Mouse (Mus musculus): ENCODE measurements around the gene Rcsd1. TPM values are rescaled to one million over a fixed set of nuclear protein-coding genes. Genes with fewer than 3 reads are reported as not detected.

Gene Rcsd1
- polyA plus RNA-seq, 1 experiment = 10.1 TPM

DNA sequence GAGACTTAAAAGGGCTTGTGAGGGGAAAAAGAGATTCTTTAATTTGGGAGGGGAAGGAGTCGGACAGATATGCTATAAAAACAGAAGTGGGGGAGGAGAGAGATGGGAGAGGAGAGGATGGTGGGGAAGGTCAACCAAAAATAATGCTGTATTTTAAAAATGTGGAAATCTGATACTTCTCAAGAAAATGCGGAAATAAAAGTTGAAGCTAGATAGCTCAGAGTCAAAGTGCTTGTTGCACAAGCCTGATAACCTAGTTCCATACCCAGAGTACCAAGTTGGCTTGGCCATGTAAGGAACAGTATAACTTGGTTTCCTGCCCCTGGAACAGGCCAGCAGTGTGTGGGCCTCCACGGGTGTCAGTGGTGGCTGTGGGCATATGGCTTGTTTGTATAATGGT lies 94.8 kb downstream of the Rcsd1 start:
- TF ChIP-seq CTCF (IDR thresholded peaks at IDR 0.05; ENCODE audit: borderline replicate concordance, extremely low read depth, insufficient read depth, insufficient read length) (no peak), POLR2A (IDR thresholded peaks at IDR 0.05; ENCODE audit: borderline replicate concordance, extremely low read depth, insufficient read depth, insufficient read length, poor library complexity, severe bottlenecking) (no peak)
- DNase-seq (ENCODE audit: low read depth) = no peak

DNA sequence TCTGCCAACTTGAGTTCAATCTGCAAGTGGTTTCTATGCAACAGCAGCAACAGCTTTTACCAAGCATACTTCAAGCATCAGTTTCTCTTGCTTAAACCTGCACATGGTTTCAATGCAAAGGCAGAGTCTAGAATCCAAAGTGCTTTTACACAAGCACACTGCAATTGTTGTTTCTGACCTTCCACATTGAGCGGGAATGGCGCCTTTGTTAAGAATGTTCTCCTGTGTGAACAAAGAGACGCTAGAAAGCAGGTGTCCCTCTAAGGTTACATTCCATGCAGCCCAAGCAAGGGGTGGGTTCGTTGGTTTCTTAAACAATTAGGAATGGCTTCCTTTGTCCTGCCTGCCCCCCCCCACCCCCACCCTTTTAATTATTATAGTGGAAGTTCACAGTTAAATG lies 95.6 kb downstream of the Rcsd1 start:
- TF ChIP-seq CTCF (IDR thresholded peaks at IDR 0.05; ENCODE audit: borderline replicate concordance, extremely low read depth, insufficient read depth, insufficient read length) (no peak), POLR2A (IDR thresholded peaks at IDR 0.05; ENCODE audit: borderline replicate concordance, extremely low read depth, insufficient read depth, insufficient read length, poor library complexity, severe bottlenecking) (no peak)
- DNase-seq (ENCODE audit: low read depth) = no peak

DNA sequence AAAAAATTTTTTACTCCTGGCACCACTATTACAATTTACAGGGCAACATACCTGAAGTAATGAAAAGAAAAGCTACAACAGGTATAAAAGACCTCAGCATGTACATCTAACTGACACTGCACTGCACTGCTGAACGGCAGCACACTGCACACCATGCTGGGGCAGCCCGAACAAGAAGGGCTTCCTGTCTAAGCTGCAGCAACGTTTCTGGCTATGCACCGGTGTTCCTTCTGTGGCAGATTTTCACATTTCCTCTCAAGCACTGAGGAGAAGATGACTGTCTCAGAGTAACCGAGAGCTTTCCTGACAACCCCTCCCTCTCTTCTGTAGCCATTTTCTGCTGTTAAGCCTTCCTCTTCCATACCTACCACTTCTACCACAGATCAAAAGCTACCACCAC lies 96.8 kb downstream of the Rcsd1 start:
- no peak for TF ChIP-seq POLR2A (IDR thresholded peaks at IDR 0.05; ENCODE audit: borderline replicate concordance, extremely low read depth, insufficient read depth, insufficient read length, poor library complexity, severe bottlenecking)
- no peak for TF ChIP-seq CTCF (IDR thresholded peaks at IDR 0.05; ENCODE audit: borderline replicate concordance, extremely low read depth, insufficient read depth, insufficient read length)
- DNase-seq (ENCODE audit: low read depth) = no peak

DNA sequence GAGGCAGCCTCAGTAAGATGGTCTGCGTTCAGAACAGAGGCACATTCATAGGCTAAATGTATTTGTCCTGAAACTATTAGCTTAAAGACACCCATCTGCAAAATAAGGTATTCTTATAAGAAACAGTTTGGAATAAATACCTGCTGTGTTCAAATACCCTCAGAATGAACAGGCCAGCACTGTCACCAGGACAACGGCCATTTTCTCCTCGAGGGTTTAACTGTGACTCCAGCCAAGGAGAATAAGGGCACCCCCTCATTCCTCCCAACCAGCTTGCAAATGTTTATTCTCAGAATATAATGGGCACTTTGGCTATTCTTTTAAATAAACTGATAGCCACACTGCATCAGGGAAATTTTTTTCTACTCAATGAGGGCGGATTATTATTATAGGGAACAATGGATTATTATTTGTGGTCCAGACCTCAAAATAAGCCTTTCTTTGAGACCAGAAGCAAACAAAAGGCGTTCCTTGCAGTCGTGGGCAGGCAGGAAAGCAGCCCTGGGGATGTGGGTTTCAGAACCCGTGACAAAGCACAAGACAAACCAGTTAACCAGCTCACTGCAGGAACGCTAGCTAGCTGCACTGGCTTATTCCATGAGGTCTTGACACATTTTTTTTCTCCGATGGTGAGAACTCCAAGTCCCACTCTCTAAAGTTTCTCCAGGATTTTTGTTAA lies 99.1 kb downstream of the Rcsd1 start:
- peak; percentile 75 for DNase-seq (ENCODE audit: low read depth)
- TF ChIP-seq CTCF (IDR thresholded peaks at IDR 0.05; ENCODE audit: borderline replicate concordance, extremely low read depth, insufficient read depth, insufficient read length) (no peak), POLR2A (IDR thresholded peaks at IDR 0.05; ENCODE audit: borderline replicate concordance, extremely low read depth, insufficient read depth, insufficient read length, poor library complexity, severe bottlenecking) (no peak)

DNA sequence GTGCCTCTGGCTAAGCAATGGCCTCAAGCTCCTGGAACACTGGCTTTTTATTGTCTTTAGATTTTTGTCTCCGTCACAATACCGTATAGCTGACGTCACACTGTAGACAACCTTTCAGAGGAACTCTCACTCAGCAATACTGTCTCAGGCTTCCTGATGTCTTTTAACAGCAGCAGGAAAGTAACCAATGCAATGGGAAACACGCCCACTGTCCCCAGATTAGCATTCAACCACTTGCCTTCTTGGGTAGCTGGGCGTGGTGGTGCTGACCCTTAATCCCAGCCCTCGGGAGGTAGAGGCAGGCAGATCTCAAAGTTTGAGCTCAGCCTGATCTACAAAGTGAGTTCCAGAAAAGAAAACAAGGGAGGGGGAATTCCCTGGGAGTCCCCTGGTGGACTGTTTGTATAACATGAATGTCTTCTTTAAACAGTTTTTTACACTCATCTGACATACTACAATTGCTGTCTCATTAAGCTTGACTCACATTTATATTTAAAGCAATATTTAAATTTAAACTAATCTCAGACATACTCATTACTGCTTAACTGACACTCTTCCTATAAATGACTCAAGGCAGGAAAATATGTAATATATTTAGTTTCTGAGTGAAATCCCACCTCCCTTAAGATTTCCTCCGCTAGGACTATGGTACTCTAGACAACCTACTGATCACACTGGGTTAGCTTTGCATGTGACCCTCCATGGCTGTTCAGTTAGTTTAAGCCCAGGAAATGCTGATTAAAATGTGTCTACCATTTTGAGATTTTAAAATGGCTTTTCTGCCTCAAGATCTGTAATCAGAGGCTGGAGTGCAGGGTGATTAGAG lies 99.8 kb downstream of the Rcsd1 start:
- TF ChIP-seq POLR2A (IDR thresholded peaks at IDR 0.05; ENCODE audit: borderline replicate concordance, extremely low read depth, insufficient read depth, insufficient read length, poor library complexity, severe bottlenecking) = no peak
- TF ChIP-seq CTCF (IDR thresholded peaks at IDR 0.05; ENCODE audit: borderline replicate concordance, extremely low read depth, insufficient read depth, insufficient read length) = no peak
- DNase-seq (ENCODE audit: low read depth) = no peak

DNA sequence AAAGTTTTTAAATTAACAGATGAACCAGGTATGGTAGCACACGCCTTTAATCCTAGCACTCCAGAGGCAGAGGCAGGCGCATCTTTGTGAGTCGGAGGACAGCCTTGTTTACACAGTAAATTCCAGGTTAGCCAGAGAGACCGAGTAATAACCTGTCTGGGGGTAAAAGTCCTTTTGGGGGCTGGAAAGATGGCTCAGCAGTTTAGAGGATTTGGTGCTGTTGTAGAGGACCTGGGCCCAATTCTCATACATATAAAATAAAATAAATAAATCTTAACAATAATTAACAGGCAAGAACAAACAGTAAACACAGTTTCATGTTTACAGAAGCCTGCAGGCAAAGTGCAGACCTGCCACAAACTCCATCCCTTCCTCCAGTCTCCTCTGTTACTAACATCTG lies 100.7 kb downstream of the Rcsd1 start:
- no peak for TF ChIP-seq POLR2A (IDR thresholded peaks at IDR 0.05; ENCODE audit: borderline replicate concordance, extremely low read depth, insufficient read depth, insufficient read length, poor library complexity, severe bottlenecking)
- no peak for TF ChIP-seq CTCF (IDR thresholded peaks at IDR 0.05; ENCODE audit: borderline replicate concordance, extremely low read depth, insufficient read depth, insufficient read length)
- DNase-seq (ENCODE audit: low read depth) = no peak

DNA sequence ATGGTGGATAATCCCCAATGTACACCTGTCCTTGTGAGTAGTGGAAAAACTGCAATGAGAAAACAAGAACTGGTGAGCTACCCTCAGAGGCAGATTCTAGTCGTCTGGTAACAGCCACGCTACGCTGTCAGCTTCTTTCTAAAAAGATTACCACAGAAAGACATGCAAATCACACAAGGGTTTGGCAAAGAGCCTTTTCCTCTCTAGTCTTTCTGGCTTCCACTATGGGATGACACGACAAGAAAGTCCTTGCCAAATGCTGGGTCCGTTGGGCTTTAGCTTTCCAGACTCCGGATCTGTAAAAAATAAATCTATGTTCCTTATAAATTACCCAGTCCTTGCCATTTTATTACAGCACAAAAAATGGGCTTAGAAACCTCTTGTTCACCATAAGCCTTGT lies 103.8 kb downstream of the Rcsd1 start:
- TF ChIP-seq POLR2A (IDR thresholded peaks at IDR 0.05; ENCODE audit: borderline replicate concordance, extremely low read depth, insufficient read depth, insufficient read length, poor library complexity, severe bottlenecking) (no peak), CTCF (IDR thresholded peaks at IDR 0.05; ENCODE audit: borderline replicate concordance, extremely low read depth, insufficient read depth, insufficient read length) (no peak)
- DNase-seq (ENCODE audit: low read depth) = peak; percentile 45

DNA sequence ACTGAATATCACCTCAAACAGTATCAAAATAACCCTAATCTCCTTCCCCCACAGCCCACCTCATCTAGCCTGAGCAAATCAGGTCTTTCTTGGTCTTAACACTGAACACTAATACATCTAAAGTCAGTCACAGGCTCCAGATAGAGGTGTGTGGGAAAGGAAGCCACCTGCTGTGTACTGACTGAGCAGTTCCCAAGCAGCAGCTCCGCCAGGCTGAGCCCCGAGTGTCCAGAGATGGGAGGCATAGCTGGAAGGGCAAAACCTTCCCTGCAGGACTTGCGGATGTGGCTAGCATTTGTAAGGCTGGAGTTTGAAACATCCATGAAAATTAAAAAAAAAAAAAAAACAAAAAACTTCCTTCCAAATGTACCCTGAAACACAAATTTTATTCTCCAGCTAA lies 104.4 kb downstream of the Rcsd1 start:
- TF ChIP-seq CTCF (IDR thresholded peaks at IDR 0.05; ENCODE audit: borderline replicate concordance, extremely low read depth, insufficient read depth, insufficient read length) (no peak), POLR2A (IDR thresholded peaks at IDR 0.05; ENCODE audit: borderline replicate concordance, extremely low read depth, insufficient read depth, insufficient read length, poor library complexity, severe bottlenecking) (no peak)
- DNase-seq (ENCODE audit: low read depth) = no peak

DNA sequence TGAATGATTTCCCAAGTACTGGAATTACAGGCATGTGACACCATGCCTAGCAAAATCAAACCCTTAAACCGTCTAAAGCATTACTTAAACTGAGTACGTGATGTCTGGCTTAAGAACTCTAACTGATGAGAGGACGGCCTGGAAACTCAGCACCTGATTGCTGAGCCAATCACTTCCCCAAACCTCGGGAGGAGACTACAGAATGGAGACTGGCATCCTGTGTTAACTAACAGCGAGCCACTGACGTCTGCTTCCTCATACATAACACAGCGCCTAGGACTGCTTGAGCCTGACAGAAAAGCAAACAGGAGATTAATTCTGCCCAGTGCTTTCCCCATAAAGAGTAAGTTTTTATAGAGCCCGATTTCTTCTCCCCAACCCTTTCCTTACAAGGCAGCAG lies 105.4 kb downstream of the Rcsd1 start:
- DNase-seq (ENCODE audit: low read depth) = no peak
- TF ChIP-seq CTCF (IDR thresholded peaks at IDR 0.05; ENCODE audit: borderline replicate concordance, extremely low read depth, insufficient read depth, insufficient read length) = no peak

DNA sequence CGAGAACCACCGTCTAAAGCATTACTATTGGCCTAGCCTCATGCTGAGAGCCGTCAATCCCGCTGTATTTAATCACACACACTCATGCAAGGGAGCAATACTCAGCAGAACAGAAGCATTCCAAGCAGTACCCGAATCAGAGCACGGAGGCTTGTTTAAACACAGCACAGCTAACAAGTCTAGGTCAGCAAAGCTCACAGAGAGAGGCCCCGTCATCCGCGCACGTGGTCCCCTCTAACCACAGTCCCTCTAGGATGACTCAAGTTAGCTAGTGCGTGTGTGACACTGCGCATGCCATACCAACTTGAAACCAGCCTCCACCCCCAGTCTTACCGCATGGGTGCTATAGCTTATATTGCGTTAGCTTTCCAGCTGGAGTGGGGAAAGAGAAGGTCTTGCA lies 106.3 kb downstream of the Rcsd1 start:
- TF ChIP-seq CTCF (IDR thresholded peaks at IDR 0.05; ENCODE audit: borderline replicate concordance, extremely low read depth, insufficient read depth, insufficient read length) (no peak), POLR2A (IDR thresholded peaks at IDR 0.05; ENCODE audit: borderline replicate concordance, extremely low read depth, insufficient read depth, insufficient read length, poor library complexity, severe bottlenecking) (no peak)
- DNase-seq (ENCODE audit: low read depth) = no peak

DNA sequence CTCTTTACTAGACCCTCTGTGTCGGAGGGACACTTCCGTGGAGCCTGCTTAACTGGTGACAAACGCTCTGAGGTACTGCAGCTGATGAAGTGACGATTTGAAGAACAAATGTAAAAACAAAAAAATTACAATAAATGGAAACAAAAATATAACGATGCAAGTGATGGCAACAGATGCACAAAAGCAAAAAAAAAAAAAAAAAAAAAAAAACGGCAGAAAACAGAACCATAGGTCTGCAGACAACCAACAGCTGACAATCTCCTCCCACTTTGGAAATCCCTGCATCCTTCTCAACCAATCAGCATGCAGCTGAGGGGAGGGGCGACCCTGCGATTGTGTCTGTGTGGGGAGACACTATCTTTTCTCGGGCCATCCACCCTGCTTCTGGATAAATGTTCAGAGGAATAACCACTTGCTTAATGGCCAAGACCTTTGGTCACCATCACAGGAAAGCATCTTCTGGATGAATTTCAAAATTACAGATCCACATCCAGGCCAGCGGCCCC lies 107.7 kb downstream of the Rcsd1 start:
- no peak for DNase-seq (ENCODE audit: low read depth)
- no peak for TF ChIP-seq CTCF (IDR thresholded peaks at IDR 0.05; ENCODE audit: borderline replicate concordance, extremely low read depth, insufficient read depth, insufficient read length)
- TF ChIP-seq POLR2A (IDR thresholded peaks at IDR 0.05; ENCODE audit: borderline replicate concordance, extremely low read depth, insufficient read depth, insufficient read length, poor library complexity, severe bottlenecking) = no peak

Other genes with a start within 250 kb of the Rcsd1 start
- 25.7 and 27.4 TPM in 2 replicates for gene Dcaf6, start 249.3 kb downstream of the Rcsd1 start, polyA plus RNA-seq (2012; rRNA removed)
- 82.0 and 89.0 TPM in 2 replicates for gene Mpc2, start 249.1 kb downstream of the Rcsd1 start, polyA plus RNA-seq (2012; rRNA removed)
- gene Adcy10, start 224.6 kb downstream of the Rcsd1 start, polyA plus RNA-seq (2012; rRNA removed) = 0.15 and 0.23 TPM in 2 replicates
- gene Mpzl1, start 75.2 kb downstream of the Rcsd1 start, polyA plus RNA-seq (2012; rRNA removed) = 142 and 156 TPM in 2 replicates
- gene Creg1, start 54.0 kb upstream of the Rcsd1 start, polyA plus RNA-seq (2012; rRNA removed) = 12.4 and 12.8 TPM in 2 replicates
- 0.79 and 1.0 TPM in 2 replicates for gene Cd247, start 78.9 kb upstream of the Rcsd1 start, polyA plus RNA-seq (2012; rRNA removed)